Comparison of ENCODE assay signal across 16 mouse cellular contexts in genomic region chr11:94772363-94773055, GRCm38 (mm10). TPM values are rescaled to one million over a fixed set of nuclear protein-coding genes. Genes with fewer than 3 reads are reported as not detected.
"Had no signal": no experiment of that assay in that cellular context is flagged by ENCODE, and none has a peak within 500 bp of the region (broad histone marks: within the 10 kb centered on the region; RNA-seq: fewer than 3 reads in every experiment).

No protein-coding gene starts in this region.

- H3K27ac ChIP-seq: layer of hippocampus, adult 2 months; limb, embryonic 10.5 days; liver, embryonic 15.5 days; midbrain, embryonic 13.5 days; neural tube, embryonic 12.5 days had no signal

- H3K4me2 ChIP-seq: liver, embryonic 11.5 days; liver, embryonic 15.5 days; midbrain, embryonic 13.5 days; neural tube, embryonic 12.5 days had no signal

- H3K4me1 ChIP-seq: limb, embryonic 10.5 days; liver, embryonic 15.5 days; midbrain, embryonic 13.5 days; neural tube, embryonic 12.5 days had no signal

- H3K27me3 ChIP-seq: liver, embryonic 15.5 days; midbrain, embryonic 13.5 days; neural tube, embryonic 12.5 days had no signal

- H3K4me3 ChIP-seq: layer of hippocampus, adult 2 months; limb, embryonic 10.5 days; liver, embryonic 15.5 days; midbrain, embryonic 13.5 days; neural tube, embryonic 12.5 days had no signal

- H3K9me3 ChIP-seq: limb, embryonic 10.5 days; liver, embryonic 15.5 days; midbrain, embryonic 13.5 days; neural tube, embryonic 12.5 days had no signal

- H3K9ac ChIP-seq: liver, embryonic 15.5 days; midbrain, embryonic 13.5 days; neural tube, embryonic 12.5 days had no signal

- H3K36me3 ChIP-seq: limb, embryonic 10.5 days; liver, embryonic 15.5 days; midbrain, embryonic 13.5 days; neural tube, embryonic 12.5 days had no signal

- DNase-seq: kidney, adult 18-20 months; kidney, postnatal 10 days; kidney, postnatal 4 days; lung, adult 2 months; lung, postnatal 36 days; thymus, postnatal 36 days had no signal

- ATAC-seq: lung, postnatal 0 days; midbrain, embryonic 13.5 days had no signal

RNA-seq across cellular contexts. Expression of gene Tmem92, which starts 10.0 kb away (rescaled TPM):
- polyA plus RNA-seq: kidney, embryonic 14.5 days; limb, embryonic 10.5 days; limb, embryonic 14.5 days; liver, embryonic 11.5 days; liver, embryonic 15.5 days; lung, adult 2 months; lung, postnatal 0 days; midbrain, embryonic 13.5 days; midbrain, postnatal 0 days; neural tube, embryonic 12.5 days had no signal

RNA-seq across cellular contexts. Expression of gene Cdc34b, which starts 30.9 kb away (rescaled TPM):
- polyA plus RNA-seq: kidney, embryonic 14.5 days; liver, embryonic 15.5 days; neural tube, embryonic 12.5 days had no signal
